Mouse (Mus musculus) right cerebral cortex, postnatal 4 days (tissue): Measurements from ENCODE around the gene Mylk4.

Source experiments
- DNase-seq: peaks from one replicate; pipeline ENCODE4 v3.0.0-alpha.2; 2022

Gene Mylk4

DNA sequence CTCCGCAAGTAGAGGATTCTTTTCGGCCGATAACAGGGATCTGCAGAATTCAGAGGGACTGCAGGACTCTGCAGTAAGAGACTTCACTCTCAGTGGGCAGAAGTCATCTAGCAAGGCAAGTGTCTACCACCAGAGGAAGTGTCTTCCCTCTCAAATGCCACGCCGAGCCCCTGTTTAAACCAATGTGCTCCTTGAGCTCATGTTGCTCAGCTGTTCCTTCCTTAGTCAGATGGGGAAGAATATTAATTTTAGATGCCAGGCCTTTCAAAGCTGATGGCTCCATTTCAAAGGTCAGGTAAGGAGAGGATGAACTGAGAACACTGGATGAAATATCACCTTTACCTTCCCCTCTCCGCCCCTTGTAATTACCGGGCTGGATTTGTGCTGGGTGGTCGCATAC lies at the start of gene Mylk4:
Gene Mylk4 (minus strand): TSS at position 139 of the 400 bp plus-strand sequence.
- no peak for DNase-seq

DNA sequence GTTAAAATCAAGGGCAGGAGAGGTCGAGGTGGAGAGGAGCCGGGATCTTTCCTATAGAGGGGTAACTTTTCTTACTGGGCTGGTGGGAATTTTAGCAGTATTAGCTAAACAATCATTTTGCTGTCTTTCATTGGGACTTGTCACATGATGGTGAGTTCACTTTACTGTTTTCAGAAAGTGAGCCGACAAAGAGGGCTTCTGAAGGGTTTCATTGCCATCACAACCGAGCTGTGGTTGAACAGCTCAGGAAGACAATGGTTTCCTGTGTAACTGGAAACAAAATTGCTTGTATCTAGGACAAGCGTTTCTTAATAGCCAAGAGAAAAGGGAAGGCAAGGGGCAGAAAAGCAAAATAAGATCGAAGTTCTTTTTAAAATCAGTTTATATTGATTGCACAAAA lies 49.5 kb upstream of the Mylk4 start:
- DNase-seq: no peak

DNA sequence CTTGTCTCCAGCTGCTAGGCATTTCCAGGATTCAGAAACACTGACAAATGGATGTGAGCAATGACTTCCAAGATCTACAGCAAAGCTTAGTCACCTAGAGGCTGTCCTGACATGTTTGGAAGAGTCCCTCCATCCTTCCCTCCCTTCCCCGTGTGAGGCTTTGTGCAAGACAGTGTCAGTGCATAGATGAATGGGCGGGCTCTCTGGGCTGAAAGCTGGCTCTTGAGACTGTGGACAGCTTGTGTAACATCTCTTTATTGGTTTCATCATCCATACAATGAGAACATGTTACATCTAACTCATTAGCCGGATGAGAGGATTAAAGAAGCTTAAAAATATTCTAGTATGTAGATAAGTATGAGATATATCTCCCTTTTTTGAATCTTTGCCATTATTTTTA lies 49.0 kb upstream of the Mylk4 start:
- no peak for DNase-seq

DNA sequence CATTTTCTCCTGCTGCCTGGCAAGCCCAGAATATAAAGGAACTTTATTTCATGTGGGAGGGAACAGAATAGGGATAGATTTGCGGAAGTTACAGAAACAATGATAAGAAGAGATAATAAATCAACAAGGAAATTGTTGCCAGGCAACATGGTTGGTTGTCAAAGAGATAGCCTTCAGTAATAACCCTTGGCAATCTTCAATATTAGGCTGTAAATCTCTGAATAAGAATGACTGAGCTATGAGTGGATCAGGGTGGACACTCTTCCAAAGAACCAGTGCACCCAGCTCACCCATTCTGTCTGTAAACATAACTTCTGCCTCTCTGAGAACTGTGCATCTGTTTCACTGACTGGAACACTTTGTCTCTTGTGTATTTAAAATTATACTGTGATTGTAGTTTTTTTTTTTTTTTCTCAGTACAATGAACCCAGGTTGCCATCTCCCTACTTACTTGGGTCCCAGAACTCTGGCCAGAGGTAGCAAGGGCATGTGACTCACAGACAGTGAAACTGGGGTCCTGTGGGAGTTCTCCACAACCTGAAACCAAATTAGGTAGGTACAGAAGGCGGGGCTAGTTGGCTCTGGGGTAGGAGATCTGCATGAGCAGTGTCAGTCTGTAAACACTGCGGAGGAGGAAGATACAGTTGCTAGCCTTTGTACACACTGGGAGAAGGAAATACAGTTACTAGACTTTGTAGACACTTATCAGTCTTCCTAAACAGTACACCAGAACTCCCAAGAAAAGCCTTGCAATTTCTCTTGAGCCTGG lies 47.9 kb upstream of the Mylk4 start:
- DNase-seq: no peak

DNA sequence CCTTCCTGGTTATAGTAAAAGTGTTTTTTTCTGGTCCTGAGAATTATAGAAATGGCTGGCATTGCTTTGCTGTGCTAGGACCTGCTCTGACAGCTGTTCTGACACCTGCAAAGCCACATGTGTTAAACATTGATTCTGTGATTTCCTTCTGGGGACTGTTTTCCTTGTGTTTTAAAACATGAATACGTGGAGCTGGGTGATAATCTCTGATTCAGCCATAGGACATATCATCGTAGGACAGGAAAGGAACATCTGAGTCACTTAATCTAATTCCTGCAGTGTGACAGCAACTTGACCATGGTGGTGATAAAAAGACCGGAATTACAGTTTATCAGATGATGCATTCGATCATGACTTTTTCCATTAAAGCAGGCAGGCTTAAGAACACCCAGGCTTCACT lies 45.1 kb upstream of the Mylk4 start:
- DNase-seq: no peak

DNA sequence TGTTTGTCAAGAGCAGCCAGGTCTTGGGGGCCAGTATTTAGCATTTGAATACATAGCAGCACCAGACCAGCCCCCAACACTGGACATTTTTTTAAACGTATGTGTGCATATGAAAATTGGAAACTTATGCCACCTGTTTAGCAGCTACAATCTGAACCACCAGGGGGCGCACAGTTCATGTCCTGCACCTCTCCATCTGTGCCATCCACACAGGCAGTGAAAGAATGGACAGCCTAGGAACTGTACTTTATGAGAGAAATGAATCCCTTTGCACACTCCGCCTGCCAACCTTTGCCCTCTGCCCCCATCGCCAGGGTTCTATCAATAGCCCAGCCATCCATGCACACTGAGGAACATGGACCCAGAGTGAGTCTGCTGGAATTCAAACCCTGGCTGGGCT lies 44.2 kb upstream of the Mylk4 start:
- DNase-seq: peak; percentile 65

DNA sequence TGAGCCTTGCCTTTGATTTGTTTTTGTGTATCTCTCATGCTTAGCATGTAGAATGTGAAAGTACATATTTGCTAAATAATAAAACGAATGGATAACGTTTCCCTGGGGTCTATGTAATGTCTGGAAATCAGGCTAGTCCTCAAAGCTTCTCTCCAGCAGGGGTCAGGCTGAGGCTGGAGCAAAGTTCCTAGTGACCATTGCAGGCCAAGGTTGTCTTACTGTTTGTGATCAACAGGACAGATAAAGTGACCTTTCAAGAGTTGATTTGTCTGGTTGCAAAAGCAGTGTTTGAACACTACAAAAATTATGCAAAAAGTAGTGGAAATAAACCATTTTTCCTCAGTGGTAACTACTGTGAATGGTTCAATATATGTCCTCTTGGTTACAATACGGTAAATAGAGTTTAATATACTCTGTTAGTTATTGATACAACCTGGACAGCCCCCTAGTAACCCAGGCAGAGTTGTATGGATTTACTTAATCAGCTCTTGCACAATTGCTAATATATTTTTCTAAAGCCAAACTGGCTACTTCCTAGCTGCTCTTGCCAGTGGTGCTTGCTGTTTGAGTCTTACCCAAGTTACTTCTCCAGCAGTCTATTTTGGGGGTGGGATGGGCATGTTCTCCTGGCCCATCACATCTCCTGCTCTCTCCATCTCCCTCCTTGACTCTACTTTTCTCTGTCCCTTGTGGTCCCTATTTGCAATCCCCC lies 43.5 kb upstream of the Mylk4 start:
- DNase-seq: no peak

DNA sequence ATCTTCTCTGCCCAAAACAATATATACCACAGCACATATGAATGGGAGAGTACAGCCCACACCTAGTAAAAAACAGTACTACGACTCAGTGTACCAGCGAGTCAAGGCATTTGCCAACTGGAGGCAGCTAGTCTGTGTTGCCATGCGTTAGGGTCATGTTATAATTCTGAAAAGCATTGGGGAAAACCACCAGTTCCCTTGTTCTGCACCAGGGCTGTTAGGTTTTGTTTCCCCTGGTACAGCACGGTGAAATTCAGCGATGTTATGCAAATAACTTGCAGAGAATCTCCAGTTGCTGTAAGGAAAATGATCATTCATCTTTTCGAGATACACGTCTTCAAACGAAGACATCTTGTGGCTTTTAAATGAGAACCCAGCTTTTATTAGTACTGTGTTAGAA lies 41.8 kb upstream of the Mylk4 start:
- no peak for DNase-seq

DNA sequence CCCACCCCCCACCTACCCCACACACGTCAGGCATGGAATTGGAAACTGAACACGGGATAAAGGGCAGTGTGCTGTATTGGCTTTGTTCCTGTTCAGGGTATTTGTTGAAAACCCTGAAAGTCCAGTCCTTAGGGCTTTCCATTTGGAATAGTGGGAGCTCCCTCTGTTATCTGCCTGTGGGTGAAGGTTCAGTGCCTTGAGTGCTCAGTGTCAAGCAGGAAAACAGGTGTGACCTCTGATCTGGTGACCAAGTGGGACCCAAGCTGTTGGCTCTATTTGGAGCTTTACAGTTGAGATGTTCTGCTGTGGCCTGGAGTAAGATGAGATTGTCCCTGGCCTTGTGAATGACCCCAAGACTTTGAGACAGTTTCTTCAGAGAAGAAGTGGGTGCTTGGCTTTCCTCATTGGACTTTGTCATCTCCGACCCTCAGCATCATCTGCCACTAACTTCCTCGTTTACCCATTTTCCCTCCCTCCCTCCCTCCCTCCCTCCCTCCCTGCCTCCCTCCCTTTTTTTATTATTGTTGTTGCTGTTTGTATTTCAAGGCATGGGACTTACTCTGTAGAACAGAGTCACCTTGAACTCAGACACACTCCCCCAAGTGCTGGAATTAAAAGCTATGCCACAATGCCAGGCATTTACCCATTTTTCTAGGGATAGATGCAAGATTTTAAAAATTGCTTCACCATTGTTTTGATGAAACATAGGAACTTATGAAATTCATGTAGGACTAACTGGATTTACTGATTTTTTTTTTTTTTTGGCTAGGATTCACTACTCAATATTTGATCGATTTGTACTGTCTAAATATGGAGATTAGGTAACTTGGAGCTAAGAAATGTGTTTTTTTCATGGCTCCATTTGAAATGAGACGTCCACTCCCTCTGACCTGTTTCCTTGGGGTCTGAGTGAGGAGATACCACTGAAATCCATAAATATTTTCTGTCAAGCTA lies 40.9 kb upstream of the Mylk4 start:
- no peak for DNase-seq

DNA sequence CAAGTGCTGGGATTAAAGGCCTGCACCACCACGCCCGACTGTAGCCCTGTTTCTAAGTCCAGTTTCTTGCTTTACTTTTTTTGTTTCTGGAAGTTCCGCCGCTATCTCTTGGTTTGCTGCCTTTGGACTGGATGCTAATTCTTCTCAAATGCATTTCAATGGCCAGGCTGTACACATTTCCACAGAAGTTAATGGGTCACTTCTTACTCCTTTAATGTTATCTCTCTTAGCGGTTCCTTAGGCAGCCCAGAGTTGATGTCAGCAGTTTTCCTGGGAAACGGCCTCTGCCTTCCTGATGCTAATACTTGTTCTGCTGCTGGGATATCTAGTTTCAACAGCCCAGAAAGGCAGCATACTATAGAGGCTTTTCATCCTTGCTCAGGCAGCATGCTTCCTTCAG lies 39.4 kb upstream of the Mylk4 start:
- no peak for DNase-seq

DNA sequence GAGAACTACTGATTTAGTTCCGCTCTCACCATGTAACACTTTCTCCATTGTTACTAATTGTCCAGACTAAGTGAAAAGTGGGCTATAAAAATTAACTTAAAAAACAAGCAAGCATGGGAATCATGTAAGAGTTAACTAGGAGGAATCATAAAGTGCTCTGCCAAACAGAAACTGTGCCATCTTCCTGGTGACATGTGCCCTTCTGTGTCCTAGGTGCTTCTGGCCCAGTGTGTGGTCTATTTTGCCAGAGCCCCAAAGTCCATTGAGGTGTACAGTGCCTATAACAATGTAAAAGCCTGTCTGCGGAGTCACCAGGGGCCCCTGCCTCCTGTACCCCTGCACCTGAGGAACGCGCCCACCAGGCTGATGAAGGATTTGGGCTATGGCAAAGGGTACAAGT lies 37.9 kb upstream of the Mylk4 start:
- no peak for DNase-seq

DNA sequence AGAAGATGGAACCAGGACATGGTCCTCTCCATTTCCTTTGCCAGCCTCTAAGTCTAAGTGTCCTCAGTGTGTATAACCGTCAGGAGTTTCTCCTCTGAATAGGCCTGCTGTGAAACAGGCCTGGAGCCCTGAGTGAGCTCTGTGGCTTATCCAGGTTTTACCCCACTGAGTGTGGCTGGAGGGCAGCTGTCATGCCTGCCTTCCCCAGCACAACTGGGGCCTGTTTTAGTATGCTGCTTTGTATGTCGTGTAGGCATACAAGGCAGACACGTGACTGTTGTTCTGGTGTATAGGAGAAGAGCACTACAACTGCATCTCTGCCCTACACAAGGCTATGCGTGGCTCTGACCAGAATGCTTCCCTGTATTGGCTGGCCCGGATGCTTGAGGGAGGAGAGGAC lies 36.2 kb upstream of the Mylk4 start:
- no peak for DNase-seq

DNA sequence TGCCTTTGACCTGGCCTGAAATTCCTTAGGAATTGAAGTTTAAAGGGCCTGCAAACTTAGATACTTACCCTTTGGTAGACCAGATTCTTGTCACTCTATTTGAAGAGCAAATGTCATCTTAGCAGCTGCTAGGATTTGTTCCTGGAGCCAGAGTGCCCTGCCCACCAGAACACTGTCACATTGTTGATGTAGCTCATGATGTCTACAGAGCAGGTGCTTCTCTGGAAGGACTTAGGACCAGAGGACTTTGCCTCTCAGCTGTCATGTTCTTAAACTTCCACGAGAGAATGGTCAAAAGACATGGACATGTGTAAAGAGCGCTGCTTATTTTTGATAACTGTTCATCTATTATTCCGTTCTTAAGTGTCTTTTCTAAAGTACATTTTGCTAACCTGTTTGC lies 35.5 kb upstream of the Mylk4 start:
- DNase-seq: no peak

DNA sequence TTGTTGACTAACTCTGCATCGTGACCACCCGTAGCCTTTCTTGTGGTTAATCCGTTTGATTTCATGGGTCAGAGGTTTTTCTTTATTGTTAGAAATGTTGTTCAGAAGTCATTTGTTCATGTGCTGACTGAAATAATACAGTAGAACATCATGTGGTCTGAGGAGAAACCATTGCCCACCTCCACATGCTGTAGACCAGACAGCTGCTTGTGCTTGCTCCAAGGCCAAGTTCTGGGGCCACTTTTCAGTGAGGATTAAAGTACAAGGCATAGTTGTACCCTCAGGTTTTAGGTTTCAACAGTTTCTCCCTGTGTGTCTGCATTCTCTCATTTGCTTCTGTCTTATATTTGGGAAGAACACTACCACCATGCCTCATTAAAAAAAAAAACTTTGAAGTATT lies 23.9 kb upstream of the Mylk4 start:
- DNase-seq: no peak

DNA sequence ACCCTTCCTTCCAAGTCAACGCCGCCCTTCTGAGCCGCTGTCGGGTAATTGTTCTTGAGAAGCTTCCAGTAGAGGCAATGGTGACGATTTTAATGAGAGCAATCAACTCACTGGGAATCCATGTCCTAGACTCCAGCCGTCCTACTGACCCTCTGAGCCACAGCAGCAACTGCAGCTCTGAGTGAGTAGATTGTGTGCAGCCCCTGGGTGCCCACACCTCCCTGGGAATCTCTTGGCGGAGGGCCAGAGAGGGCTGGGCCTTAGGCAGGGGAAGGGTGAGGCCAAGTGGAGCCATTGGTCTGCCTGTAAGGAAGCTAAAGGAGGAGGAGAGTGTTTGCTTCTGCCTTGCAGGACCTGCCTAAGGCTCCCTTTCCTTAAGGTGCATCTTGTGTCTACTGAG lies 23.1 kb upstream of the Mylk4 start:
- no peak for DNase-seq

DNA sequence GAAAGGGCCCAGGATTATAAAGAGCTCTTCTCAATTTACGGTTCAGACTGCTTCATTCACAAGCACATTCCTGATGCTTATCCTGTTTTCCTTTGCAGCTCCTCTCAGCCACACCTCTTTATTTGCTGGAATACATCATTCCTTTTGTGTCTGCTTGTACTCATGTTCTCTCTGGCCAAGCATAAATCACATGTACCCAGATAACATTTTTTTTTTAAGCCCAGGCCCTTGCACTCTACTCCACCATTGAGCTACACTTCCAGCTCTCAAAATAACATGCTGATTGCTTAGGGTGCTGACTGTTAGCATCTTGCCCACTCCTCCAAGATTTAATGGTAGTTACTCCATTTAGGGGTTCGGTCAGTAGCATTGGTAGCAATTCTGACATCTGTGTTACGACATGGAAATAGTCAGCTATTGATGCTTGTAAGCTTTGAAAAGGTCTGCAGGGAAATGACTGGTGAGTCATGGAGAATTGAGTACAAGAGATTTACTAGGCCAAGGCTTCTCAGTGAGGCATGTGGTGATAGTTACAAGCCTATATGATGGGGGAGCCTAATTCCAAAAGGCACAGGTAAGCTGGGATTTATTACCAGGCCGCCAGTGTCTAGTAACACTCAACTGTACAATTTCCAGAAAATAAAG lies 20.1 kb upstream of the Mylk4 start:
- no peak for DNase-seq

DNA sequence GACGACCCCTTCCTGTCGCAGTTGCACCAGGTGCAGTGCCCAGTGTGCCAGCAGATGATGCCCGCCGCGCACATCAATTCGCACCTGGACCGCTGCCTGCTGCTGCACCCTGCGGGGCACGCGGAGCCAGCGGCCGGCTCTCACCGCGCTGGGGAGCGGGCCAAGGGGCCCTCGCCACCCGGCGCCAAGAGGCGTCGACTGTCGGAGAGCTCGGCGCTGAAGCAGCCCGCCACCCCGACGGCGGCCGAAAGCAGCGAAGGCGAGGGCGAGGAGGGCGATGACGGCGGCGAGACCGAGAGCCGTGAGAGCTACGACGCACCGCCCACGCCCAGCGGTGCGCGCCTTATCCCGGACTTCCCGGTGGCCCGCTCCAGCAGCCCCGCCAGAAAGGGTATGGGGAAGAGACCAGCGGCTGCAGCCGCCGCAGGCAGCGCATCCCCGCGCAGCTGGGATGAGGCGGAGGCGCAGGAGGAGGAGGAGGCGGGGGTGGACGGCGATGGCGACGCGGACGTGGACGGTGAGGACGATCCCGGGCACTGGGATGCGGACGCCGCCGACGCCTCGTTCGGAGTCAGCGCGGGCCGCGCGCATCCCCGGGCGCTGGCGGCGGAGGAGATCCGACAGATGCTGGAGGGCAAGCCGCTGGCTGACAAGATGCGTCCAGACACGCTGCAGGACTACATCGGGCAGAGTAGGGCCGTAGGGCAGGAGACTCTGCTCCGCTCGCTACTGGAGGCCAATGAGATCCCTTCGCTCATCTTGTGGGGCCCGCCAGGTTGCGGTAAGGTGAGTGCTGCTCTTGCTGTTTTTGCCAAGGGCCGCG lies 18.7 kb upstream of the Mylk4 start, which contains the start of gene D930007J09Rik:
Gene D930007J09Rik (minus strand): TSS at position 591 of the 823 bp plus-strand sequence.
- DNase-seq: peak; percentile 54

DNA sequence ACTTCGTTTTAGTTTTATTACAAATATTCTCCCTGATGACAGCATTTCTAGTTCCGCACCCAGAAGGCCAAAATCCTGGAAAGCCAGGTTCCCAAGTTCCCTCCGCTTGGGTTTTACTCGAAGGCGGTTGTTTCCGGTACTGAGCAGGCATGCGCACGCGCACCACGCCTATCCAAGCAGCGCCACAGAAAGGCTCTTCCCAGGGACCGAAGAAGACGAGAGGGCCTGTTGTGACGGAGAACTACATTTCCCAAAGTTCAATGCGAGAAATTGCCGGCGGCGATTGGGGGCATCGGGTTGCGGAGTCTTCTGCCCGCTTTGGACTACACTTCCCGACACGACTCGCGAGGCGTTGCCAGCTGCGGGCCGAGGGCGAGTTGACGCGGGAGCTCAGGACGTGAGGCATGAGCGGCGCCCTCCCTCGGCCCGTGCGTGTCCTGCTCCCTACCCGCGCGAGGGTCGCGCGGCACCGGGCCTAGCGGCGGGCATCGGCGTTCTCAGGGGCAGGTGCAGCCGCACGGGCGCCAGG lies 18.0 kb upstream of the Mylk4 start, which contains the start of gene Wrnip1:
Gene Wrnip1 (plus strand): TSS at position 346 of the 529 bp plus-strand sequence.
- peak; percentile 94 for DNase-seq

DNA sequence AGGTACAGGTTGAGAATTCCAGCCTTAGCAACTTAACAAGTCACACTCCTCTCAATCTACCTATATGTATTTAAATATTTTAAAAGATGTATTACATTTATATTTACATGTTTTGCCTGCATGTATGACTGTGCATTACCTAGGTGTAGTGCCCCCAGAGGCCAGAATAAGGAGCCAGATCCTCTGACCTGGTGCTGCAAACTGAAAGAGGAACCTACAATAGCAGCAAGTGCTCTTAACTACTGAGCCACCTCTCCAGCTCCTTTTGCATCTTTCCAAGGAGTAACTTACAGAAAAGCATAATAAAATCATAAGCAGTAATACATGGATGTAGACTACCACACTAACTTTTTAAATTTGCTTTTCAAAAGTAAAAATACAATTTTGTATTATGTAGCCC lies 17.1 kb upstream of the Mylk4 start:
- DNase-seq: no peak

DNA sequence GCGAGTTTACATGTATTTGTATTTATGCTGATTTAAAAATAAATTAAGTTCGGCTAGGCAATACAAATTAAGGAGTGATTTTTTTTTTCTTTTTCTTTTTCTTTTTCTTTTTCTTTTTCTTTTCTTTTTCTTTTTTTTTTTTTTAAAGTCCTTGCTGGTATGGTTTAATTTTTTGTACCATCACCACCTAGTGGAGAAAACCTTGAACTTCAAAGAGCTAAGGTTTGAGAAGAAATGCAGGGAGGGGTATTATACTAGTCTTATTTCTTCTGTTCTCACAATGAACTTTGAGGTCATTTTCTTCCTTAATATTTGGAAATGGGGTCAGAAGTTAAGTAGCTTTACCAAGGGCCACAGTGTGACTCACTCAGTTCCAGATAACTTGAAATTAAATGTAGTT lies 15.4 kb upstream of the Mylk4 start:
- DNase-seq: no peak

DNA sequence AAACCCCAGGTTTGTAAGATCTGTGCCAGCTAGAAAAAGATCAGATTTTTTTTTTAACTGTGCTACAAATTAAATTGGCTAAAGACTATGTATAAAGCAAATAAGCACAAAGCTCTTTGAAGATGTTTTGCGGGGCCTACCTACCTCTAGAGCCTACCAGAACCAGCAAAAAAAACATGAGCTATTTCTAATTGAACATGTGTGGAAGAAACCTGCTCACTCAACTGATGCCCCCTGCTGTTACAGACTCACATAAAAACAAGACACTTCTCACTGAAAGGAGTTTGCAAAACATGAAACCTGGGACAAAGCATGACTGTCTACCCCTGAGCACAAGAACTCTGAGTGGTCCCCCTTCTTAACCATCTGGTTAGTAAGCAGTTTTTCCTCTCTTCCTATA lies 13.3 kb upstream of the Mylk4 start:
- DNase-seq: no peak

DNA sequence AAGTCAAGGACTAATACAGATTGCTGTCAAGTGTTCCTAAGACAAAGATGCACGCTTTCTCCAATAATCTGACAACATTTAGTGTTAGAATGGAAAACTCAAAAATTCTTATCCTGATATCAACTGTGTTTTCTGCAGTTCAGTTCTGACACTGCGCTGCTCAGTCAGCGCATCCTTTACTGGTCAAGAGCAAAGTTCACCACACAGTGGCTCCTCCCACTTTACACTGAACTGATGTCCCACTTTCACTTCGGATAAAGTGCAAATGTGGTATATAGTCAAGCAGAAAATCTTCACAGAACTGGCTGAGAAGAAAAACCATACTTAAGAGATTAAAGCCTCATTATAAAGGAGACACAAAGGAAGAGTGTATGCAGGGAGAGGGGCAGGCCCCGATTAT lies 11.4 kb upstream of the Mylk4 start:
- no peak for DNase-seq
